Mouse (Mus musculus) adrenal gland, postnatal 36 days (tissue): Measurements from ENCODE around the gene Foxf2. TPM values are rescaled to one million over a fixed set of nuclear protein-coding genes. Genes with fewer than 3 reads are reported as not detected.

Experiments
- DNase-seq, 2 experiments: peaks; one replicate each; pipeline ENCODE4 v3.0.0; 2021; ENCODE audit warnings: mixed read lengths in 1 of 2
- long read RNA-seq, 2 experiments: library from polyadenylated mRNA; stranded (forward); transcript quantifications; one replicate each; pipeline ENCODE4 v2.0.0; 2021; ENCODE audit warnings: borderline sequencing depth in 2 of 2
- total RNA-seq, 2 experiments: library from RNA; stranded (reverse); gene quantifications; 2 replicates each; pipeline ENCODE4 v1.2.3; 2021

The Foxf2 gene
- not detected for total RNA-seq
- long read RNA-seq, experiment 1, result 0 reads
- long read RNA-seq, experiment 2, result 0 reads

DNA sequence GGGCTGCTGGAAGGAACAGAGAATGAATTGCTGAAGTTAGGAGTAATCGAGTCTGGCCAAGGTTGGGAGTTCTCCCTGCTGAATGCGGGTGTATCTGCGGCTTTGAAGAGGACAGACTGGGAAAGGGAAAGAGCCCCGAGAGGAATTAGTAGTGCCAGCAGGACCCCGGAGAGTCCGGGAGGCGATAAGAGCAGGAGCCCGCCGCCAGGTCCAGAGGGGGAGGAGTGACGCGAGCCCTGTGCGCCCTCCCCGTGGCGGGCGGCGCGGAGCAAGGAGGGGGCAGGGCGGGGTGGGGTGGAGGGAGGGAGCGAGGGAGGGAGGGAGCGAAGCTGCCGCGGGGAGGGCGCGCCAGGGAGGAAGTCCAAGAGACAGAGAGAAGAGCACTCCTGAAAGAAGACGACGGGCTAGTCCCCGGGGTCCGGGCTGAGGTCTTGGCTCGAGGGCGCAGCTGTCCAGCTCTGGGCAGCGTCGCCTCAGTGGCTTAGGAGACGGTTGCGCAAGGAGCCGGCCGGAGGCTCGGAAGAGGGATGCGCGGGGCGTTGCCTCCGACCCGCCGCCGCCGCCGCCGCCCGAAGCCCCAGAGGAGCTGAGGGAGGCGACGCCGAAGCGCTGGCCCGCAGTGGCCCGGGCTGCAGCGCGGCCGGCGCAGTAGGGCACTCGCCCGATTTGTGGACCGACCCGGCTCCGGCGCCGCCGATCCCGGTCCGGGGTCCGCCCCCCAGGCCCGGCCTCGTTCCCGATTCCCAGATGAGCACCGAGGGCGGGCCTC, at the start of gene Foxf2:
Gene Foxf2 (plus strand): TSS at position 484 of the 769 bp plus-strand sequence.
- peak; percentile 32 to 37 for DNase-seq

DNA sequence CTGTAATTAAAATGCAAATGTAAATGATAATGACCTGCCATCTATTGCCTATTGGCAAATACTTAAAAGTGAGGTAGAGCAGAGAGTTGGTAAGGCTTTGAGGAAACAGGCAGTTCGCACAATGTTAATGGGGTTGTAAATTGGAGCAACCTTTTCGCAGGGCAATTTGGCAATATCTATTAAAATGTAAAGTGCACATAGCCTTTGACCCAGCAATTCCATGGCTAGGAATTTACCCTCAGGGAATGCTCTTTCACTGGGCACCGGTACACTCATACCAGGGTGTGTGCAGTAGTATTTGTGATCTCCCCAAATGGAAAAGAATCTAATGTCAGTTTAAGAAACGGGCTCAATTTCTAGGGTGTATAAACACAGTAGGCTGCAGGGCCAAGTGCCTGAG, 48.9 kb upstream of the Foxf2 start:
- DNase-seq, result no peak

DNA sequence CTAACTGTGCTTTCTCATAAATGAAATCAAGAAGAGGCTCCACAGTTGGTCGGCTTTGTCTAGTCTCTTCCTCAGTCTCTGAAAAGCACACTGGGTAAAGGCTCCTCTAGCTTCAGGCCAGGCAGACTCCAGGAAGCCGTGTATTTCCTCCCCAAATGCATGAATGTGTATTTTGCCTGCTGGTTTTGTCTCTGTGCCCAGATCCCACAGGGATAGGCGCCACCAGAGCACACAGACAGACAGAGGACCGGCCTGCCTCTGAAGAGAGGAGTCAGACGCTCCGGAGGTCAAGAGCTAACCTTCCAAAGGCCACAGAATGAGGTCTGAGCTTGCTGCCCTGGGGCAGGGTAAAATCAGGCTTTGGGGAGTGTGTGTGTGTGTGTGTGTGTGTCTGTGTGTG, 48.0 kb upstream of the Foxf2 start:
- no peak for DNase-seq

DNA sequence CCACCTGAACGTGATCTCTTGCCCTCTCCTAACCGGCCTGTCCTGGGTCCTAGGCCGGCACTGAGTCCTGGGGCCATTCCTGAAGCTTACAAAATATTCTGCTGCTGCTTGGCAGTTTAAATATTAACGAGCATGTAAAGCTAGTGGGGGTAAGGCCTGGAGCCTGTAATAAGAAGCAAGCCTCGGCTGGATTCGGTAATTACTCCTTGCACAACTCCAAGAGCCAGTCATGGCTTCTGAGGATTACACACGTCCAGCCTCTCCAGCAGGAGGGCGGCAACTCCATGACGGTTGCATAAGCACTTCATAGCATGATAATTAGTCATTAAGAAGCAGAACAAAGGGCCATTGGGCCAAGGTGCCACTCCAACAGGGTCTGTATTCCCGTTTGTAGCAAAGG, 47.2 kb upstream of the Foxf2 start:
- DNase-seq, result no peak

DNA sequence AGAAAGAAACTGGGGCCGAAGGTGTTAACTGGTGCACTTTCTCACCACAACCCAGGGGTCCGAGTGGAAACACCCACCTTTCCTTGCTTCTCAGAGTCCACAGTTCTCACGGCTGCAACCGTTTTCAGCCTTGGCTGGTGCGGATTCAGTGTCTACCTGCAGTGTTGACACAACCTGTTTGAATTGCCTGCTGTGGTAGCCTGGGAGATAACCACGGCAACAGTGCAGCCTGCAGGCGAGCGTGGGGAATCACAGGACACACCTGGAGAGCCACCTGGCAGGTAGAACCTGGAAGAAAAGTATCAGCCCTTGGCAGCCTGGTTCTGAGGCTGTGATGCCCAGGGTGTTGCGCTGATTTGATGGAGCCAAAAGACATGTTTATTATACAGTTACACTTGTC, 45.8 kb upstream of the Foxf2 start:
- no peak for DNase-seq

DNA sequence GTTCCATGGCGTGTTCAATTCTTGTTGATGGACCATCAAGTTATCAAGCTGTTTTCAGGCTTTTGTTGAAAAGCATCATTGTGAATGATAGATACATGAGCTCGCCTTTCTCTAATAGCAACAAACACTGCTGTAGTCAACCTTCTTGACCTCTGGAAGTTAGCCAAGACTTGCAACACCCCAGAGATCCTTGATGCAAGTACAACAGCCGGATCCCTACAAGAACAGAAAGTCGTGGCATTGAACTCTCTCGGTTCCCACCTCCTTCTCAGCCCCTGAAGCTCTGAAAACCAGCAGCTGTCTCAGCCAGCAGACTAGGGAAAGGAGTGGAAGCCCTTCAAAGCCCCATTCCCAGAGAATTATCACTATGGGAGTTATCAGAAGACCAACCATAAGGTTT, 38.3 kb upstream of the Foxf2 start:
- peak; percentile 27 to 31 for DNase-seq

DNA sequence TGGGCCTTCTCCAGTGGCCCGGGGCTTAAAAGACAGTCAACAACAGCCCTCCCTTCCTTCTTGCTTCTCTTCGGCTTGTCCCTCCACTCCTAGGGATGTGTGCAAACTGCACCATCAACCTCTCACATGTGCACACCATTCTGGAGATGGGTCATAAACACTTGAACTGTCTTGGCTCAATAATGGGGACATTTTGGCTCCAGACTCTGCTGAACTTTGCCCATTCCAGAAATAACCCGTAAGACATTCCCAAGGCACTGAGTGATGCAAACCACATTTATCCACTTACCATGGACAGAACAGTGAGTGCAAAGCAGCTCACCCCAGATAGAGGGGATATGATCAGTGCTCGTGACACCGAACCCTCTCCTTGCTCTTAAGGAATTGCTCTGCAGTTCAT, 26.0 kb upstream of the Foxf2 start:
- no peak for DNase-seq

DNA sequence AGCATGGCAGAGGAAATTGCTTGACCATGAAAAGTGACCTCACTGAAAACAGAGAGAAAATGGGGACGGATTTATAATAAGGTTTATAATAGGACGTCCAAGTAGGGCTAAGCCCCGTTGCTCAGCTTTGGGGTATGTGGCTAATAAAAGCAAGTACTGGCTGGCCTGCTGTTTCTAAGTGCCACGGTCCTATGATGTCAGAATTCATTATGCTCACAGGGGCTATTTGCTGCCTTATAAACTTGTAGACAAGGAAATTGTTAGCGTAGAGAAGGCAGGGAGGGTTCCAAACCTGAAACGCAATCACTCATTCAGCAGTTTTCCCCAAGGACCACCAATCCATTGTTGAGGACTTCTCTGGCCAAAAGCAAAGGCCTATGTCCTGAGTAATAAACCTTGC, 21.7 kb upstream of the Foxf2 start:
- no peak for DNase-seq

DNA sequence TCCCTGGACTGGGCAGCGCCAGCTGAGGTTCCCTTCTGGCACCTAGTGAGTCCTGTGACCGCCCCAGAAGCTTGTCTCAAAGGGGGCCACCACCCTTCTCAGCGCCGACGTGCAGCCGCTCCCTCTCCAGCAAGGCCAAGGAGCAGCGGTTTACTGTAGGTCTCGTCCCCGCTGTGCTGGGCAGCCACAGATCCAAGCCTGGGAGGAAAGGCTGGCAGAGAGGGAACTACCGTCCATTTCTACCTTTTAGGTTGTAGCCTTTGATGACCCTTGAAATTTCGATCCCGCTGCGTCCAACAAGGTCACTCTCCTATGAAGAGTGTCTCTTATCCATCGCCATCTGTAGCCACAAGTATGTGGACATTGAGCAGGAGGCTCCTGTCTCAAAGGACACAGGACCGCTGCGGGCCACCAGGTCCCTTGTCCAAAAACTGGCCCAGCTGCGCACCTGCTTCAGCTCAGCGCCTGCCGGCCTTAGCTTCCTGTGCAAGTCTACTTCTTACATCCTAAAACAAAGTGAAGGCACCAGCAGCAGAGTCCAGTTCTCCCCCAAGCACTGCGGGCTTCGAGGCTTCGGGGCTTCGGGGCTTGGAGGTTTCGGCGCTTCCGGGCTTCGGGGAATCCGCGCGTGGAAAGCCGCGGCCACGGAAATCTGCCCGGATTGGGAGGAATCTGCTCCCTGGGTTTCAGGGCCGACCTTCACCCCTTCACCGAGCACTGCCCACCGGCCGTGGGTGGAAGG, 10.7 kb upstream of the Foxf2 start:
- no peak for DNase-seq

DNA sequence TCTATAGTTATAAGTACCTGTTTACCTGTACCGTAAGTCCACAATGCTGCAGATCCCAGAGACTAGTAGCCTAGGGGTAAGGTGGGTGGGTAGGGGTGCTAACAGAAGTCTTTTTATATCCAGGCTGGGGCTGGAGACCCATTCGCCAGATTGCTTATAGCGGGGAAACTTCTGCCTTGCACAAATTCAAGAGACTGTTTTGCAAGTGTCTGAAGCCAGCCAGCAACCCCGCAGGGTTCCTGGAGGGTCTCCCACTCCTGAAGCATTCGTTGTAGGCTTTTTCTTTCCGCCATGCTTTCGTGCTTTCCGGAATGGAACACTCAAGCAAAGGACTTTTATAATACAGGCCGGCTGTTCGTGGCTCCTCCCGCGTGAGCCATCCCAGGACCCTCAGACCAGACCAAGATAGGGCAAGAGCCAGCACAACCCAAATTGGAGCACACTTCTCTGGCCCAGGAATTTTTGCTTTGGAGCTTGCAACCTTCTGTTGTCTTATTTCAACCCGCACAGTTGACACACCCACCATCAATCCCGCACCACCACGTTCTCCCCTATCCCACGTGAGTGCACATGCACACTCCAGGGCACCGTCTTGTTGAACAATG, 10.0 kb upstream of the Foxf2 start:
- no peak for DNase-seq

DNA sequence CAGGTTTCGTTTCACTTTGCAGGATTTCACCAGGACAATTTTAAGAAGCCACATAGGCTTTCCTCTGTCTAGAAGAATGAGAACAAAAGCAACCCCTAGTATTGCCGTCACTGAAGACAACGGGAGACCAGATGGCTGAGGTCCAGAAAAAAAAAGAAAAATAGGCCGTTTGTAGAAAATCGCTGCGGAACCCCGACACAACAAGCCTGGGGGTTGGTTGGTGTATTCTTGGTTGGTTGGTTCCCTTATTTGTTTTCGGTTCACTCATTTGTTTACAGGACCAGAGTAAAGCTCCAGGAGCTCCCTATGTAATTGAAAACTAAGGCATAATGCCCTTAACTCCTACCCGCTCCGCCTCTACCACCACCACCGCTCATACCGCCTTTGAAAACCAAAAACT, 7.6 kb upstream of the Foxf2 start:
- DNase-seq, result no peak

DNA sequence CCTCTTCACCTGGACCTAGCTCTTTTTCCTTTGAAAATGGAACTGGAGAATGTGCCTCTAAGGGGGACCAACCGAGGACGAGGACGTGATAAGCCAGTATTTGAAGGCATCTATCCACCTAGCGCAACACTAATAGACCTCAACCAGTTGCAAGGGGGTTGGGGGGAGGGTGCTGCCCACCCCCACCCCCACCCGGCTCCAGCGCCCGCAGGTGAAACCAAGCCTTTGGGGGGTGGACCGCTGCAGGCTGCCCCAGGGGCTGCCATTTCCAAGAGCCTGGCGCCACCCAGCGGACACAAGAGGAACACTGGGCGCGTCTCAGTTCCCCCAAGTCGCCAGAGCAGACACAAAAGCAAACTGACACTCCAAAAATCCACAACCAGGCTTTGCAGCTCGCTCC, 7.2 kb upstream of the Foxf2 start:
- DNase-seq, result peak; percentile 78 to 79

DNA sequence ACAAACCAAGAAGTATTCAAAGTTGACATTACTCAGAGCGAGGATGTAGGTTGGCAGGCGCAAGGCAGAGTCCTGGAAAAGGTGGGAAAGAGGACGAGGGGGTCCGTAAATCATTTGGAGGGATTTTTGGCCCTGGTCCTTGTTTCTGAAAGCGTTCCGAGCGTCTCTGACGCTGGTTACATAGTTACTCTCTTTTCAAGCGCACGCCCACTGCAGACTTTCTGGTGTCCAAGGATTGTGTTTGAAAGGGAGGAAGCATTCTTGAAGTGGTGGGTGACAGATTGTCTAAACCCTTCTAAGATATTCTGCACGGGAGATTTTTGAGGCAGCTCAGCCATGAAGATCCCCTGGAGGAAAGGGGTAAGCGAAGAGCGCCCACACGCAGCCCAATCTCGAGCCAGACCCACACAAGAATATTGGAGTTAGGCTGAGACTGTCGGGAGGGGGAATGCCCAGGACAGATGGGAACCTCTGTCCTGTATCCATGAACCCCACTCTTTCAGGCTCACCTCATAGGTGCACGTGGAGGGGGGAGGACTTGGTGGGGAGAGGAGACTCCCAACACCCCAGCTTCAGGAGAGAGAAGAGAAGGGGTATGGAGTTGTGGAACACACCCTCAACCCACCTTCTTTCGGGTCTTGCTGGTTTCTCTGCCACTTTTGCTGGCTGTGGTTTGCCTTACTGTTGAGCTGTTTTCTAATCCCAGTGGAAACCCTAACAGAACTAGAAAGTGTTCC, 6.5 kb upstream of the Foxf2 start:
- DNase-seq, result no peak

DNA sequence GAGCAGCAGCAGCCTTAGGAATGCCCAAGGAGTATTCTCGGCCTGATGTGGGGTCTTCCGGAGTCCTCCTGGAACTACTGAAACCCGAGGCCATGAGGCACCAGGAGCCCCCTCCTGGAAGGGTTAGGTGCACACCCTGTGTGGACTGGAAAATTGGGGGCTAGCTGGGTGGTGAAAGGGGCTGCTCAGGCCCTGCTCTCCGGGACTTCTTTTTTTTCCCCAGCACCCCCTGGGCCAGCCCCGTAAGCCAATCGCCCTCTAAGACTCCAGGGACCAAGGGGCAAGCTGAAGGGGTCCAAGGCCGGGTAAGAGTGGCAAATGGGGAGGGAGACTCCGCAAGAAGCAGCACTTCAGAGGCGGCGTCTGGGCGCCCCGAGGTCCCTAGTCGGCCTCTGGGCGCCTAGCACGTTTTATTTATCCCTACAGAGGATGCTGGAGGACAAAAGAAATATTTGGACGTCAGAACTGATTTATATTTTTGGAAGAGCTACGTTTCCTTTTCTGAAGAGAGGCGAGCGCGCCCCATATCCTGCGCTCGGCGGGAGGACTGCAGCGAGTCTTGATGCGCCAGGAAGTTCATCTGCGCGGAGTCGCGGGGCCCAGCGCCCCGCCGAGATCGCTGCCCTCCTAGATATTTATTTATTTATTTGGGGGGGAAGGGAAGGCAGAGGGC, 5.7 kb upstream of the Foxf2 start:
- no peak for DNase-seq

DNA sequence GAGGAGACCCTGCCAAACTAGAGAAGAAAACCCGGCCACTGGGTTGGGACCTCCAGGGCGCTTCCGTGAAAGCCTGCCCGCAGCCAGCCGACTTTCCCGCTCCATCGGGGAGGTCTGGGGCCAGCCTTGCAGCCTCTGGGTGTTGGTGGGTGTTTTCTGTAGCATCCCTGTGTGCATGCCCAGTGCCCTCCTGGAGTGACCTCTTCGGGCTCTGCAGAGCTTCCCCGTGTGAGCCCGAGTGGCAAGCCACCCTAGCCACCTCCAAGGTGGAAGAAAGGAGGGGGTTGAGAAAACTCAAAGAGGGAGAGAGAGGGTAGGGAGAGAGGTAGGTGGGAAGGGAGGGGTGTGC, 5.1 kb upstream of the Foxf2 start:
- no peak for DNase-seq

DNA sequence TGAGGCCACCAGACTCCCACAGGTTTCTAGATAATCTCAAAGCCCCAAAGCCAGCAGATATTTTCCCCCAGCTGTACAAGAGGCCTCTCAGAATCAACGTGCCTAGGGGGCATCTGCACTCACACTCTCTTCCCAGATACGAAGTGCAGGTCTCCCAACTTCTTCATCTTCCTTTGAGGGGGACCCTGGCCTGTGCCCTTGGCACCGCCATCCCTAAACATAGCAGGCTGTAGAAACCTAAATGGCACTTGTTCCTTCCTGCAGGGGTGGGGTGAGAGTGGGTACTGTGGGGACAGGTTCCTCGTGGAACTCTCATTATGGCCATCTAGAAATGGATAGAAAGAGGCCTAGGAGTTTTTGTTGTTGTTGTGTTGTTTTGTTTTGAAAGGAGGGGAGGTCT, 4.7 kb upstream of the Foxf2 start:
- no peak for DNase-seq

DNA sequence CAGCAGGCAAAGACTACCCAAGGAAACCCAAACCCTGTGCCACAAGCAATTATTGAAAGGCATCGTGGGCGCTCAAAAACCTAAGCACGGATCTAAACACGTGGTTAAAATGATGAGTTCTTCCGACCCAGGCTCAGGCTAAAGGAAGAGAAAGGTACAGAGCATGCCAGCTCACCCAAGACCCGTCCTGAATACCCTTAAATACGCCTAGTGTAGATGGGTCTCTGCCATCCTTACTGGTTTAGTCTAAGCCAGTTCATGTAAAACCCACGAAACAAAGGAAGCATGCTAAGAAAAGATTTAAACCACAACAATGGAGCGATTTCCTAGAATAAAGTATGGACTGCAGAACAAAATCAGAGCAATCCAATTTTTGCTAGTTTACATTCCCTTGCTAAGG, 3.9 kb upstream of the Foxf2 start:
- no peak for DNase-seq

DNA sequence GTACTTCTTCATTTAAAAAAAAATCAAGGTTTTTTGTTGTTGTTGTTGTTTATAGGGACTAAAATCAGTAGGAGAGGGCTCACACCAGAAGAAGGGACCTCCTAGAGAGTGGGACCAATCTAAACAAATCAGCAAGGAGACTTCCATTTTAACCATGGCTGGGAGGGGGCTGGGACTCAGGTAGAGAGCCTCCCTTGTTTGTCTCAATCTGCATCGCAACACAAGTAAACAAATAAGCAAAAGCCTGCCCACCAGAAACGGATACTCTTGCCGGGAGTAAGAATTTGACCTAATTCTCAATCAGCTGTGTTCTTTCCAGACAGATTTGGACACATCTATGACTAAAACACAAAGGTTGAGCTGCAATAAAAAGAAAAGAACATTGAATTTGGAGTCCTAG, 3.2 kb upstream of the Foxf2 start:
- DNase-seq, result no peak

DNA sequence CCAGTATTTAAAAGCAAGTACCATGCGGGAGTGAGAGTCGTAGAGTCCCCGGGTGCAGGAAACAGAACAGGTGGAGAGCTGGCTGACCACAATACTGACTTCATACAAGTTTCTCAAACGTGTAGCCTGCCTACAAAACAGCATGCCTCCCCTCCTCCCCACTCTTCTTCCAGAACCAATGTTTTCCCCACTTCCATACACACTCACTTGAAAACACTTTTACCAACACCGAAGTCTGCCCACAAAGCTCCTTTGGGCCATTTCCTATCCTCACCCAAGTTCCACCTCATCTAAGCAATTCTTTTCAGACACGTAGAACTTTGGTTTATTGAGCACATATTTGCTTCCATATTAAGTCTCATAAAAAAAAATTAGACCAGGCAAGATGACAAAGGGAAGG, 2.3 kb upstream of the Foxf2 start:
- no peak for DNase-seq

DNA sequence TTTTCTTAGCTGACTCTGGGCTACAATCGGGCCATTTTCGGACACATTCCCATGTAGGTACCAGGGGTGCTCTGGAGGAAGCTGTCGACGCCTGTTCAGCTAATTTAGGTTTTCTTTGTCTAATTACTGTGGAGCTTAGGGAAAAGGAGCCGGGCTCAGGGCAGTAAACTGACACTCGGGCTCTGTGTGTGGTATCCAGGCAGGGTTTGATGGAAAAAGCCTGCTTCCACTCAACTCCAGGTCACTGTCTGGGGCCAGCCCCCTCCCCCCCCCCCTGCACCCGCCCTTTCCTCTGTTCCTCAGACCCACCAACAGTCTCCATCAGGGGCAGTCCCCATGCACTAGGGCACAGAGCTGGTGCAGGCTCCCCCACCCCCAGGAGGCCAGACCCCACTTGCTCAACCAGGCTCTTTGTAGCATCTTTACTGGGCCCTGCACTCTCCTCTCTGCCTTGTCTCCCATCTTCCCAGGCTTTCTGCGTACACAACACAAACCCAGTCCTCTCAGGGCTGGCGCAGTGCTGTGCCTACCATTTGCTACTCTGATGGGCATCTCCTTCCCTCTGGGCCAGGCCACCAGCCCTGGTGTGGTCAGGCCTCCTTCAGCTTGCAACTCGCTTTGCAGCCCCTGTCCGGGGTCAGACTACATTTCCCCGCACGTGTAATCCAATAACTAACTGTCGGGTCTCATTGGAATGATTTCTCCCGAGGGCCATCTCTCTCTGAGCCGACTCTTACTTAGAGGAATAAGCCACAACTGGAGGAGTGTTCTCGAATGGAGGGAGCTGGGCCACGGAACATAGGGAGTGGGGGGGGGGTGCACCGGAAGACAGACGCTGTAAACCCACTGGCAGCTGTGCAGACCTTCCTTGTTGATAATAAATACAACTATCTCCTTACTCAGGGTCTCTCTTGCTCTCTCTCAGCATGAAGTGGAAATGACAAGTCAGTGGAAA, 1.4 kb upstream of the Foxf2 start:
- DNase-seq, result no peak

DNA sequence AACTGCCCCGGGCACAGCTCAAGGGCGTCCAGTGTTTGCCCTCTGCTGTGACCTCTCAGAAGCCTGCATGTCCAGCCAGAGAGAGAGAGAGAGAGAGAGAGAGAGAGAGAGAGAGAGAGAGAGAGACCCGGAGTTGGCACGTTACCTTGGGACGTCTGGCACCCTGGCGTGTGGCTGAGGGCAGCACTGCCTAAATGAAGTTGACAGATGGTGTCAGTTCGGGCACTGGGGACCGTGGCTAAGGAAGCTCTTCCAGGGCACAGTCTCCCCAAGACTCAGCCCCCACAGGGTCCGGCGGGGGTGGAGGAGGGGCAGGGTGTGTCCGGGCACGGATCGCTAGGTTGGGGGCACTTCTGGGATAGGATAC, 667 bp upstream of the Foxf2 start:
- DNase-seq, result no peak
